Mouse (Mus musculus) lung, postnatal 36 days (tissue): Measurements from ENCODE around the gene Olfr1079.
"Not testable (repeated sequence)": the region's sequence is repeated elsewhere in the genome, so short reads cannot be mapped to it uniquely, and the experiment has no call there.

Experiments used
- DNase-seq: peaks from one replicate; pipeline ENCODE4 v3.0.0; 2022; ENCODE audit warnings: mixed read lengths

The Olfr1079 gene

GRCm38 (mm10) chr2:86542380-86542779, at the start of gene Olfr1079:
Olfr1079 (minus strand) TSS chr2:86542480.
- no peak for DNase-seq

GRCm38 (mm10) chr2:86558135-86558534, 15.9 kb upstream of the Olfr1079 start, which contains the start of gene Olfr1080:
Olfr1080 (minus strand) TSS chr2:86558235.
- DNase-seq, result not testable (repeated sequence)

- DNase-seq, result no peak
Measured at GRCm38 (mm10) chr2:86530991-86531390, 11.3 kb downstream of the Olfr1079 start.

GRCm38 (mm10) chr2:86508161-86508560, 34.1 kb downstream of the Olfr1079 start, which contains the start of gene Olfr1076:
Olfr1076 (plus strand) TSS chr2:86508461.
- no peak for DNase-seq

GRCm38 (mm10) chr2:86487286-86487685, 55.0 kb downstream of the Olfr1079 start, which contains the start of gene Olfr228:
Olfr228 (minus strand) TSS chr2:86487386.
- DNase-seq, result no peak
